21 mouse cellular contexts compared by ENCODE assay signal in genomic region chr3:153948176-153948575, GRCm38 (mm10). TPM values are rescaled to one million over a fixed set of nuclear protein-coding genes. Genes with fewer than 3 reads are reported as not detected.
A peak's percentile ranks its signal among the peaks of the same experiment; 100 is the strongest.
DNase-seq lines count a peak whose midpoint lies in the region; ATAC-seq and TF ChIP-seq lines count a peak whose summit lies in the region.
"Had no signal": no experiment of that assay in that cellular context is flagged by ENCODE, and none has a peak within 500 bp of the region (broad histone marks: within the 10 kb centered on the region; RNA-seq: fewer than 3 reads in every experiment).

No protein-coding gene starts in this region.

- H3K4me1 ChIP-seq in lung, postnatal 0 days (ENCODE audit: insufficient read depth, low read depth, low read length): no peaks in the 10 kb centered on the region

- no peak overlapping the region for H3K4me2 ChIP-seq in lung, postnatal 0 days (replicated peaks; ENCODE audit: low read depth, low read length)
- H3K4me2 ChIP-seq: forebrain, embryonic 13.5 days; hindbrain, embryonic 13.5 days had no signal

- no peak overlapping the region for H3K27ac ChIP-seq in lung, postnatal 0 days (ENCODE audit: low read length)
- H3K27ac ChIP-seq: embryonic facial prominence, embryonic 10.5 days; forebrain, embryonic 13.5 days; heart, embryonic 10.5 days; hindbrain, embryonic 13.5 days; hindbrain, postnatal 0 days had no signal

- DNase-seq in adrenal gland, postnatal 10 days: peak; percentile 35
- no peak for DNase-seq in adrenal gland, postnatal 4 days (ENCODE audit: low spot score in 2 of 2)
- DNase-seq in heart, adult 8-10 months (ENCODE audit: low spot score): peak; percentile 44
- DNase-seq in heart, postnatal 25 days (ENCODE audit: low spot score): no peak
- DNase-seq in lung, postnatal 25 days (ENCODE audit: low spot score): peak; percentile 38
- DNase-seq in lung, postnatal 0 days (ENCODE audit: low spot score): no peak
- peak; percentile 93 for DNase-seq in adipocyte (ENCODE audit: low spot score)
- no peak for DNase-seq in spleen, postnatal 36 days (ENCODE audit: low spot score in 2 of 2)
- DNase-seq: adrenal gland, adult 8-10 months; cerebellum, adult 2 months; cerebellum, postnatal 10 days; forebrain, postnatal 0 days; heart, postnatal 10 days had no signal

- WGBS in lung, postnatal 0 days: 29% methylated on average over 2 of the region's 2 CpGs

- no peaks in the 10 kb centered on the region for H3K27me3 ChIP-seq in lung, postnatal 0 days (replicated peaks; ENCODE audit: insufficient read depth, low read length)
- H3K27me3 ChIP-seq: forebrain, embryonic 13.5 days; hindbrain, embryonic 13.5 days had no signal

- H3K9ac ChIP-seq in lung, postnatal 0 days (replicated peaks; ENCODE audit: low read depth): no peak overlapping the region
- H3K9ac ChIP-seq: forebrain, embryonic 13.5 days; forebrain, postnatal 0 days; hindbrain, embryonic 13.5 days had no signal

- no peak for TF ChIP-seq CTCF in lung, postnatal 0 days (IDR thresholded peaks at IDR 0.05)

- no peaks in the 10 kb centered on the region for H3K36me3 ChIP-seq in lung, postnatal 0 days (ENCODE audit: insufficient read depth, low read length)
- H3K36me3 ChIP-seq: embryonic facial prominence, embryonic 10.5 days; heart, embryonic 10.5 days; hindbrain, embryonic 13.5 days had no signal

- H3K4me3 ChIP-seq in lung, postnatal 0 days (ENCODE audit: low read depth, low read length): no peak overlapping the region
- H3K4me3 ChIP-seq: embryonic facial prominence, embryonic 10.5 days; forebrain, embryonic 13.5 days; heart, embryonic 10.5 days; hindbrain, embryonic 13.5 days had no signal

- no peak for TF ChIP-seq EP300 in lung, postnatal 0 days (IDR thresholded peaks at IDR 0.05)

- intact Hi-C loops in heart, postnatal 25 days (cut with DNase I): no loop called here

- no peaks in the 10 kb centered on the region for H3K9me3 ChIP-seq in lung, postnatal 0 days (ENCODE audit: low read length)
- H3K9me3 ChIP-seq: embryonic facial prominence, embryonic 10.5 days; forebrain, embryonic 13.5 days; heart, embryonic 10.5 days; hindbrain, embryonic 13.5 days had no signal

- ATAC-seq in lung, postnatal 0 days: no peak
- ATAC-seq: activated CD4-positive, CD25-positive, alpha-beta regulatory T cell, adult 4 months; forebrain, embryonic 13.5 days; forebrain, postnatal 0 days; hindbrain, postnatal 0 days; Patski had no signal

RNA-seq across cellular contexts. Expression of gene Acadm, which starts 3.7 kb away (rescaled TPM):
- total RNA-seq in adrenal gland, postnatal 10 days (2021): 1,000 to 10,000 TPM; 1,259 to 1,274 TPM
- total RNA-seq in adrenal gland, postnatal 4 days (2021): 100 to 1,000 TPM; 460 to 478 TPM
- total RNA-seq in heart, adult 8-10 months (2022): 1,000 to 10,000 TPM; 1,199 to 1,642 (median 1,432) TPM
- total RNA-seq in heart, postnatal 25 days (2021): 1,000 to 10,000 TPM; 1,031 to 1,101 TPM
- polyA plus RNA-seq in lung, postnatal 0 days (2015; fragmentation: Nextera tagmentation; extraction: Ambion mirVana): 68.9 and 75.9 TPM in 2 replicates

RNA-seq across cellular contexts. Expression of gene Slc44a5, which starts 25.1 kb away (rescaled TPM):
- total RNA-seq in adrenal gland, postnatal 10 days (2021): under 1 TPM; 0.51 to 0.82 TPM
- under 1 TPM; 0.85 to 0.95 TPM for total RNA-seq in adrenal gland, postnatal 4 days (2021)
- total RNA-seq in heart, adult 8-10 months (2022): under 1 TPM in 3 of 4 experiments, not detected in 1; 0.09 to 0.19 (median 0.13) TPM
- total RNA-seq in heart, postnatal 25 days (2021): under 1 TPM; 0.05 to 0.14 TPM
- 0.20 TPM in 2 replicates for polyA plus RNA-seq in lung, postnatal 0 days (2015; fragmentation: Nextera tagmentation; extraction: Ambion mirVana)
- total RNA-seq: hematopoietic stem cell, adult 5-6 weeks had no signal
- polyA plus RNA-seq: activated CD4-positive, CD25-positive, alpha-beta regulatory T cell, adult 4 months had no signal

RNA-seq across cellular contexts. Expression of gene Rabggtb, which starts 35.4 kb away (rescaled TPM):
- 10 to 100 TPM; 79.4 to 82.2 TPM for total RNA-seq in adrenal gland, postnatal 10 days (2021)
- total RNA-seq in adrenal gland, postnatal 4 days (2021): 10 to 100 TPM; 82.4 to 85.2 TPM
- total RNA-seq in heart, adult 8-10 months (2022): 100 to 1,000 TPM in 2 of 4 experiments, 10 to 100 TPM in 2; 95.0 to 103 (median 99.9) TPM
- total RNA-seq in heart, postnatal 25 days (2021): 10 to 100 TPM; 89.2 to 99.7 TPM
- 28.3 and 29.0 TPM in 2 replicates for polyA plus RNA-seq in lung, postnatal 0 days (2015; fragmentation: Nextera tagmentation; extraction: Ambion mirVana)

RNA-seq across cellular contexts. Expression of gene Msh4, which starts 42.2 kb away (rescaled TPM):
- total RNA-seq in adrenal gland, postnatal 10 days (2021): under 1 TPM; 0.21 to 0.24 TPM
- total RNA-seq in adrenal gland, postnatal 4 days (2021): under 1 TPM; 0.45 to 0.59 TPM
- total RNA-seq in heart, adult 8-10 months (2022): under 1 TPM in 1 of 4 experiments, not detected in 3; 0.08 TPM
- total RNA-seq in heart, postnatal 25 days (2021): under 1 TPM; 0.08 TPM
- 0.04 and 0.08 TPM in 2 replicates for polyA plus RNA-seq in lung, postnatal 0 days (2015; fragmentation: Nextera tagmentation; extraction: Ambion mirVana)

Comparison
In these comparisons a context has a peak if more than half of its experiments do, and no peak if none do; other contexts are left out.
1. DNase-seq: peak in adrenal gland, postnatal 10 days (single experiment), heart, adult 8-10 months (single experiment), lung, postnatal 25 days (single experiment) and adipocyte (single experiment); none in adrenal gland, postnatal 4 days (0 of 2), heart, postnatal 25 days (single experiment), lung, postnatal 0 days (single experiment) and spleen, postnatal 36 days (0 of 2).